10 mouse cellular contexts compared by ENCODE assay signal in genomic region chr16:90011521-90012181, GRCm38 (mm10).
DNase-seq lines count a peak whose midpoint lies in the region; ATAC-seq lines count a peak whose summit lies in the region.
"Had no signal": no experiment of that assay in that cellular context is flagged by ENCODE, and none has a peak within 500 bp of the region (broad histone marks: within the 10 kb centered on the region; RNA-seq: fewer than 3 reads in every experiment).

No protein-coding gene starts in this region.

- intact Hi-C loops in heart, postnatal 10 days (cut with DNase I) = loop anchor here (5.0 kb wide), 1 partner anchor 71 kb away; no protein-coding TSS in a partner anchor

- no peaks in the 10 kb centered on the region for H3K9me3 ChIP-seq in heart, embryonic 12.5 days (replicated peaks)
- 0 out of 2 replicates have a peak, but pooled peaks cover 3% of the 10 kb centered on the region for H3K9me3 ChIP-seq in limb, embryonic 12.5 days
- H3K9me3 ChIP-seq: stomach, embryonic 15.5 days had no signal

- ATAC-seq in heart, embryonic 12.5 days (ENCODE audit: insufficient number of reproducible peaks, low FRiP score) = peak; percentile 59
- ATAC-seq in limb, embryonic 12.5 days (ENCODE audit: insufficient number of reproducible peaks, insufficient read depth, low FRiP score, low TSS enrichment, low read depth) = no peak

- H3K27me3 ChIP-seq in heart, embryonic 12.5 days (replicated peaks) = no peaks in the 10 kb centered on the region
- H3K27me3 ChIP-seq in limb, embryonic 12.5 days = no peaks in the 10 kb centered on the region
- H3K27me3 ChIP-seq: megakaryocyte, embryonic 14.5 days; stomach, embryonic 15.5 days had no signal

- no peak overlapping the region for H3K4me2 ChIP-seq in heart, embryonic 12.5 days
- no peak overlapping the region for H3K4me2 ChIP-seq in limb, embryonic 12.5 days
- H3K4me2 ChIP-seq: stomach, embryonic 15.5 days had no signal

- WGBS in heart, embryonic 12.5 days = 58% methylated on average over 32 of the region's 32 CpGs
- WGBS in limb, embryonic 12.5 days = 80% methylated on average over 32 of the region's 32 CpGs

- no peak for DNase-seq in heart, postnatal 10 days
- peak; percentile 32 for DNase-seq in urinary bladder, adult 2 months (ENCODE audit: low spot score)
- no peak for DNase-seq in urinary bladder, postnatal 10 days (ENCODE audit: low spot score)
- DNase-seq in urinary bladder, postnatal 14 days (ENCODE audit: low spot score) = peak; percentile 33
- DNase-seq in spleen, postnatal 10 days (ENCODE audit: low spot score in 2 of 2) = no peak
- DNase-seq in kidney, postnatal 36 days = no peak

- H3K4me1 ChIP-seq in heart, embryonic 12.5 days (replicated peaks) = peaks cover 17% of the 10 kb centered on the region
- H3K4me1 ChIP-seq in limb, embryonic 12.5 days (replicated peaks) = peaks cover 59% of the 10 kb centered on the region

- 0 out of 2 replicates have a peak, but pooled peaks cover 3% of the 10 kb centered on the region for H3K36me3 ChIP-seq in heart, embryonic 12.5 days
- peaks cover 12% of the 10 kb centered on the region; the same call in 1 of the 2 replicates for H3K36me3 ChIP-seq in limb, embryonic 12.5 days
- H3K36me3 ChIP-seq: stomach, embryonic 15.5 days had no signal

- no peak overlapping the region for H3K9ac ChIP-seq in heart, embryonic 12.5 days
- no peak overlapping the region for H3K9ac ChIP-seq in limb, embryonic 12.5 days (replicated peaks)
- H3K9ac ChIP-seq: stomach, embryonic 15.5 days had no signal

- H3K27ac ChIP-seq in heart, embryonic 12.5 days (ENCODE audit: poor library complexity, severe bottlenecking) = peak overlapping the region; percentile 52
- H3K27ac ChIP-seq in limb, embryonic 12.5 days = peak overlapping the region; percentile 64; the same call in 1 of the 2 replicates
- H3K27ac ChIP-seq: stomach, embryonic 15.5 days had no signal

- H3K4me3 ChIP-seq in heart, embryonic 12.5 days = no peak overlapping the region
- H3K4me3 ChIP-seq in limb, embryonic 12.5 days (replicated peaks) = no peak overlapping the region
- H3K4me3 ChIP-seq: megakaryocyte, embryonic 14.5 days; stomach, embryonic 15.5 days had no signal

Comparison
In these comparisons a context has a peak if more than half of its experiments do, and no peak if none do; other contexts are left out.
1. DNase-seq: peak in urinary bladder, adult 2 months (single experiment) and urinary bladder, postnatal 14 days (single experiment); none in heart, postnatal 10 days (0 of 2), urinary bladder, postnatal 10 days (single experiment), spleen, postnatal 10 days (0 of 2) and kidney, postnatal 36 days (0 of 2).